Mouse (Mus musculus) limb, embryonic 11.5 days (tissue): ENCODE results near the gene Tas2r114. TPM values are rescaled to one million over a fixed set of nuclear protein-coding genes. Genes with fewer than 3 reads are reported as not detected.

Source experiments
- ATAC-seq: fragments of 200-750 bp; cut with Nextera tagmentation; 2 replicates; pipeline ENCODE4 v1.8.0; 2017; ENCODE audit warnings: low read depth; ENCODE audit not compliant: insufficient number of reproducible peaks, low FRiP score, low TSS enrichment
- DNase-seq: peaks from one replicate; pipeline ENCODE4 v3.0.0-alpha.2; 2015; ENCODE audit warnings: low spot score
- H3K27ac ChIP-seq: fragments of 300-500 bp; sonication (generic); replicated peaks from 2 replicates; pipeline ENCODE4 v1.5.1; 2014; ENCODE audit warnings: low read depth, mild to moderate bottlenecking, low read length
- H3K27me3 ChIP-seq: fragments of 300-500 bp; sonication (generic); 2 replicates; pipeline ENCODE4 v1.6.1; 2014; ENCODE audit warnings: mild to moderate bottlenecking, low read length, mixed read lengths; ENCODE audit not compliant: control insufficient read depth, insufficient read depth
- H3K36me3 ChIP-seq: fragments of 300-500 bp; sonication (generic); 2 replicates; pipeline ENCODE4 v1.6.1; 2014; ENCODE audit warnings: mild to moderate bottlenecking, low read length, moderate library complexity, mixed read lengths; ENCODE audit not compliant: control insufficient read depth, insufficient read depth
- H3K4me1 ChIP-seq: fragments of 300-500 bp; sonication (generic); 2 replicates; pipeline ENCODE4 v1.6.1; 2014; ENCODE audit warnings: low read length, mixed read lengths; ENCODE audit not compliant: control insufficient read depth, insufficient read depth
- H3K4me2 ChIP-seq: fragments of 300-500 bp; sonication (generic); 2 replicates; pipeline ENCODE4 v1.6.1; 2014; ENCODE audit warnings: low read depth, mild to moderate bottlenecking, moderate library complexity; ENCODE audit not compliant: severe bottlenecking
- H3K4me3 ChIP-seq: fragments of 300-500 bp; sonication (generic); 2 replicates; pipeline ENCODE4 v1.5.1; 2014; ENCODE audit warnings: low read depth, low read length
- H3K9ac ChIP-seq: fragments of 300-500 bp; sonication (generic); 2 replicates; pipeline ENCODE4 v1.6.1; 2014; ENCODE audit warnings: mild to moderate bottlenecking, low read length
- H3K9me3 ChIP-seq: fragments of 300-500 bp; sonication (generic); 2 replicates; pipeline ENCODE4 v1.6.1; 2016; ENCODE audit warnings: low read length; ENCODE audit not compliant: control insufficient read depth
- WGBS: fragments of 180-500 bp; shearing (Covaris S2); extraction: QIAGEN DNeasy Blood & Tissue Kit; methylation state at CpG from one replicate; pipeline ENCODE4 v1.1.7; 2014; 5-methylcytosine and 5-hydroxymethylcytosine counted together
- polyA plus RNA-seq: library from polyadenylated mRNA; unstranded; fragments of >200 nt; fragmentation: Nextera tagmentation; extraction: Ambion mirVana; gene quantifications from 2 replicates; pipeline ENCODE4 v1.2.1, GENCODE M21; 2014

Tas2r114 gene
- not detected in 2 replicates for polyA plus RNA-seq

DNA sequence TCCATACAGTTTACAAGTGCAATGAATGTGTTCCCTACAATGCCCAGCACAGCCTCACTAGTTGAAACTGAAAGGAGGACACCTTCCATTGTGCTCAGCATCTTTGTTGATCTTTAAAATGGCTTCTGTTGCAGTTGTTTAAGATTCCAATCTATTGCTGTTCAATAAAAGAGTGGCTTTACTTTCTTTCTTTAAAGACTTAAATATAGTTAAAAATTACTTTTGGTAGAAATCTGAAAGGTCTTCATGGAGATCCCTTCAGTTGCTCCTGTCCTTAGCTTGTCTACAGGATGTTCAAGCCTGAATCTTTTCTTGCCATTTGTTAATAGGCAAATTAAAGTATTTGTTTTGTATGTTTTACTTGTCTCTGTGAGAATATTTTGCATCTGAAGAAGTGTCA, at the start of gene Tas2r114:
Tas2r114 (minus strand) TSS at position 101 of the 400 bp plus-strand sequence.
- H3K9me3 ChIP-seq: no peaks in the 10 kb centered on the region
- no peak for ATAC-seq
- no peak within 1 kb of the TSS for H3K4me2 ChIP-seq

DNA sequence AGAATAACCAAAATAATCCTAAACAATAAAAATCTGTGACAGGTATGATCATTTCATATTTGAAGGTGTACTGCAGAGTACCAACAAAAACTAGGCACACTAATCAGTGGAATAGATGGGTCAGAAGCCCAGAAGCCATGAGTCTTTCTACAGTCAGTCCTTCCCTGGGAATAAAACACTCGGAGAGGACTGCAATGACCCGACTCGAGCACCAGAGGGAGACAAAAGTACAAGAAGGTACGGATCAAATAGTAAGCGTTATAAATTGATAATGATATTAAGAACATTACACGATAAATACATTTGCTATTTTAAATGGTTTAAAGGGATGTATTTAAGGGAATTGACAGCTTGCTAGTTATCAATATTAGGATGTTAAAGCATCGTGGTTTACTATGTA, 22.9 kb upstream of the Tas2r114 start:
- no peaks in the 10 kb centered on the region for H3K36me3 ChIP-seq
- no peaks in the 10 kb centered on the region for H3K4me1 ChIP-seq
- peaks cover 2% of the 10 kb centered on the region; the same call in 1 of the 2 replicates for H3K9me3 ChIP-seq
- H3K27me3 ChIP-seq: no peaks in the 10 kb centered on the region
- no peak overlapping the region for H3K4me2 ChIP-seq
- H3K27ac ChIP-seq: no peak overlapping the region
- H3K9ac ChIP-seq: no peak overlapping the region
- WGBS: 50% methylated on average over 7 of the region's 7 CpGs
- H3K4me3 ChIP-seq: no peak overlapping the region
- no peak for ATAC-seq
- no peak for DNase-seq

More for the DNA sequence above, at the start of gene Tas2r114:
- H3K27me3 ChIP-seq: no peaks in the 10 kb centered on the region
- no peak within 1 kb of the TSS for H3K27ac ChIP-seq
- no peak within 1 kb of the TSS for H3K4me3 ChIP-seq
- H3K4me1 ChIP-seq: no peaks in the 10 kb centered on the region
- no peak within 1 kb of the TSS for H3K9ac ChIP-seq
- DNase-seq: no peak
- no peaks in the 10 kb centered on the region for H3K36me3 ChIP-seq

- 94% methylated on average over 1 of the region's 1 CpGs for WGBS
- DNase-seq (no peak), ATAC-seq (no peak)
- Histone ChIP-seq H3K27me3 (no peaks in the 10 kb centered on the region), H3K9ac (no peak within 1 kb of the TSS), H3K4me3 (no peak within 1 kb of the TSS), H3K27ac (no peak within 1 kb of the TSS), H3K9me3 (no peaks in the 10 kb centered on the region), H3K4me1 (no peaks in the 10 kb centered on the region), H3K4me2 (no peak within 1 kb of the TSS), H3K36me3 (no peaks in the 10 kb centered on the region)
Observed at GRCm38 (mm10) chr6:131687395-131687794, 2.5 kb downstream of the Tas2r114 start, which contains the start of gene Tas2r105. Gene Tas2r105, minus strand, starts transcription at chr6:131687495.

DNA sequence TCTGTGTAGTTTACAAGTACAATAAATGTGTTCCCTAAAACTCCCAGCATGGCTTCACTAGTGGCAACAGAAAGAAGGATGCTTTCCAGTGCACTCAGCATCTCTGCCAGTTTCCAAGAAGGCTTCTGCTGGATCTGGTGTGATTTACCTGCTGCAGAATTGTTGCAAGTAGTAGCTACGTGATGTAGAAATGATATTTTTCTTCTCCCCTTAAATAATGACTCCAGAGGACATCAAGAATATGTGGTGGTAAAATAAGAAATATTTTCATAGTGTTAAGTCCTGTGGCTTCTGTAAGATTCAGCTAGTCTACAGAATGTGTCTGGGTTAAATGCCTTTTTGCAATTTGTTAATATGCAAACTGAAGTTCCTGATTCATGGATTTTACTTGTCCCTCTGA, 4.2 kb downstream of the Tas2r114 start, which contains the start of gene Tas2r104:
Tas2r104 (minus strand) TSS at position 101 of the 400 bp plus-strand sequence.
- ATAC-seq: no peak
- WGBS: 82% methylated on average over 1 of the region's 1 CpGs

GRCm38 (mm10) chr6:131678786-131679185, 11.1 kb downstream of the Tas2r114 start, which contains the start of gene Tas2r106:
Gene Tas2r106, minus strand, starts transcription at chr6:131678886.
- 79% methylated on average over 3 of the region's 3 CpGs for WGBS
- ATAC-seq: no peak
- Histone ChIP-seq H3K4me2 (no peak within 1 kb of the TSS), H3K4me1 (no peaks in the 10 kb centered on the region), H3K27me3 (no peaks in the 10 kb centered on the region), H3K9ac (no peak within 1 kb of the TSS), H3K36me3 (no peaks in the 10 kb centered on the region), H3K27ac (no peak within 1 kb of the TSS), H3K4me3 (no peak within 1 kb of the TSS), H3K9me3 (0 out of 2 replicates have a peak, but pooled peaks cover 3% of the 10 kb centered on the region)
- no peak for DNase-seq

More for the DNA sequence above, 4.2 kb downstream of the Tas2r114 start, which contains the start of gene Tas2r104:
- Histone ChIP-seq H3K27me3 (no peaks in the 10 kb centered on the region), H3K36me3 (no peaks in the 10 kb centered on the region), H3K9me3 (no peaks in the 10 kb centered on the region), H3K4me2 (no peak within 1 kb of the TSS), H3K9ac (no peak within 1 kb of the TSS), H3K4me3 (no peak within 1 kb of the TSS), H3K4me1 (no peaks in the 10 kb centered on the region), H3K27ac (no peak within 1 kb of the TSS)
- no peak for DNase-seq

GRCm38 (mm10) chr6:131660049-131660448, 29.8 kb downstream of the Tas2r114 start, which contains the start of gene Tas2r107:
Gene Tas2r107, minus strand, starts transcription at chr6:131660149.
- Histone ChIP-seq H3K4me3 (no peak within 1 kb of the TSS), H3K36me3 (no peaks in the 10 kb centered on the region), H3K9ac (no peak within 1 kb of the TSS), H3K27me3 (no peaks in the 10 kb centered on the region), H3K4me2 (no peak within 1 kb of the TSS), H3K9me3 (no peaks in the 10 kb centered on the region), H3K4me1 (no peaks in the 10 kb centered on the region), H3K27ac (no peak within 1 kb of the TSS)
- DNase-seq (no peak), ATAC-seq (no peak)

Other genes starting within 250 kb of the Tas2r114 start
- gene 5430401F13Rik, start 203.7 kb downstream of the Tas2r114 start, polyA plus RNA-seq: not detected in 2 replicates
- gene Gm6619, start 203.7 kb downstream of the Tas2r114 start, polyA plus RNA-seq: 0.27 TPM in 1 of 2 replicates, not detected in the other
- not detected in 2 replicates for gene Tas2r130, start 59.2 kb downstream of the Tas2r114 start, polyA plus RNA-seq
- not detected in 2 replicates for gene Tas2r107, start 29.9 kb downstream of the Tas2r114 start, polyA plus RNA-seq
- gene Tas2r106, start 11.2 kb downstream of the Tas2r114 start, polyA plus RNA-seq: not detected in 2 replicates
- gene Tas2r104, start 4.3 kb downstream of the Tas2r114 start, polyA plus RNA-seq: not detected in 2 replicates
- gene Tas2r105, start 2.6 kb downstream of the Tas2r114 start, polyA plus RNA-seq: not detected in 2 replicates